8 mouse cellular contexts compared by ENCODE assay signal in genomic region chrX:162158743-162159636, GRCm38 (mm10). TPM values are rescaled to one million over a fixed set of nuclear protein-coding genes. Genes with fewer than 3 reads are reported as not detected.
DNase-seq lines count a peak whose midpoint lies in the region; ATAC-seq and TF ChIP-seq lines count a peak whose summit lies in the region.

No protein-coding gene starts in this region.

- no peak for ATAC-seq in liver, embryonic 16.5 days (ENCODE audit: low read depth)
- no peak for ATAC-seq in monocyte, adult 5-6 weeks (replicated peaks; ENCODE audit: insufficient number of reproducible peaks, low FRiP score, low TSS enrichment, poor library complexity, severe bottlenecking)

- TF ChIP-seq POLR2A in olfactory bulb, adult 2 months (IDR thresholded peaks at IDR 0.05; ENCODE audit: insufficient read depth, low read depth, low read length), result no peak

- H3K27me3 ChIP-seq in liver, embryonic 16.5 days (ENCODE audit: control insufficient read depth, insufficient read depth, low read depth, low read length), result peaks cover 35% of the 10 kb centered on the region

- 19% methylated on average over 72 of the region's 80 CpGs for whole genome bisulfite sequencing in liver, embryonic 16.5 days (ENCODE audit: insufficient replicate concordance)
- 23% methylated on average over 80 of the region's 80 CpGs for WGBS in olfactory bulb, adult 2 months

- peak overlapping the region; percentile 46 for H3K4me2 ChIP-seq in liver, embryonic 16.5 days (ENCODE audit: low read depth, low read length)

- H3K9ac ChIP-seq in liver, embryonic 16.5 days (ENCODE audit: low read depth, low read length), result no peak overlapping the region

- no peaks in the 10 kb centered on the region for H3K4me1 ChIP-seq in liver, embryonic 16.5 days (ENCODE audit: control insufficient read depth, low read depth, low read length)
- peaks cover 7% of the 10 kb centered on the region; the same call in 1 of the 2 replicates for H3K4me1 ChIP-seq in olfactory bulb, adult 2 months (ENCODE audit: control insufficient read depth, insufficient read depth, low read length)

- no peaks in the 10 kb centered on the region for H3K36me3 ChIP-seq in liver, embryonic 16.5 days (ENCODE audit: control insufficient read depth, insufficient read depth)

- TF ChIP-seq CTCF in olfactory bulb, adult 2 months (IDR thresholded peaks at IDR 0.05; ENCODE audit: insufficient read depth, low read depth, low read length), result no peak

- H3K27ac ChIP-seq in liver, embryonic 16.5 days (ENCODE audit: low read length), result no peak overlapping the region
- H3K27ac ChIP-seq in olfactory bulb, adult 2 months (ENCODE audit: insufficient read depth, low read depth, low read length), result no peak overlapping the region

- H3K4me3 ChIP-seq in liver, embryonic 16.5 days (ENCODE audit: low read depth, low read length), result peak overlapping the region; percentile 43
- H3K4me3 ChIP-seq in olfactory bulb, adult 2 months (ENCODE audit: insufficient read depth, low read depth, low read length), result peak overlapping the region; percentile 61

- DNase-seq in kidney, adult 18-20 months, result peak; percentile 41
- no peak for DNase-seq in kidney, adult 11 months
- peak; percentile 39 to 45 for DNase-seq in cerebellum, postnatal 25 days
- peak; percentile 13 for DNase-seq in gastrocnemius, postnatal 14 days
- peak; percentile 19 for DNase-seq in kidney, adult 9 months

- intact Hi-C loops in gastrocnemius, postnatal 14 days (cut with DNase I; ENCODE audit: low total_unique reads), result no loop called here

- no peaks in the 10 kb centered on the region for H3K9me3 ChIP-seq in liver, embryonic 16.5 days (replicated peaks; ENCODE audit: control insufficient read depth, low read length)

RNA-seq across cellular contexts. Expression of gene Nhs, which starts 0.5 kb away (rescaled TPM):
- 1 to 10 TPM in 1 of 2 experiments, under 1 TPM in 1; 0.80 to 1.1 TPM for total RNA-seq in gastrocnemius, postnatal 14 days (2021)
- 0.02 and 0.05 TPM in 2 replicates for polyA plus RNA-seq in liver, embryonic 16.5 days (2015; fragmentation: Nextera tagmentation; extraction: Ambion mirVana)
- not detected in 2 replicates for polyA plus RNA-seq in olfactory bulb, adult 2 months (2012; ENCODE audit: insufficient read depth, insufficient read length, low replicate concordance, missing spikeins)
- total RNA-seq in monocyte, adult 5-6 weeks (2017), result not detected in 3 replicates
